Mouse (Mus musculus) liver (tissue): ENCODE data around the gene Sema4f.
A peak's percentile ranks its signal among the peaks of the same experiment; 100 is the strongest.

Experiments
- DNase-seq: peaks from one replicate; pipeline ENCODE4 v3.0.0-alpha.2; 2020; ENCODE audit warnings: mixed read lengths

Sema4f gene

GRCm38 (mm10) chr6:82913336-82914247 lies 26.0 kb downstream of the Sema4f start:
- DNase-seq: no peak

- no peak for DNase-seq
These were observed 28.3 kb downstream of the Sema4f start for GRCm38 (mm10) chr6:82911303-82911702.

GRCm38 (mm10) chr6:82909136-82909855 lies 30.3 kb downstream of the Sema4f start:
- peak; percentile 25 for DNase-seq

- no peak for DNase-seq
These were observed 31.5 kb downstream of the Sema4f start for GRCm38 (mm10) chr6:82908034-82908433.

- no peak for DNase-seq
These were observed 32.6 kb downstream of the Sema4f start for GRCm38 (mm10) chr6:82906985-82907384.

- no peak for DNase-seq
These were observed 37.0 kb downstream of the Sema4f start for GRCm38 (mm10) chr6:82902559-82902958.

GRCm38 (mm10) chr6:82898745-82899144 lies 40.8 kb downstream of the Sema4f start:
- no peak for DNase-seq

- DNase-seq: no peak
These were observed 41.3 kb downstream of the Sema4f start for GRCm38 (mm10) chr6:82898227-82898626.

- no peak for DNase-seq
These were observed 42.3 kb downstream of the Sema4f start for GRCm38 (mm10) chr6:82897311-82897710.

- no peak for DNase-seq
These were observed 46.2 kb downstream of the Sema4f start for GRCm38 (mm10) chr6:82893415-82893814.

GRCm38 (mm10) chr6:82892540-82892939 lies 47.0 kb downstream of the Sema4f start:
- peak; percentile 27 for DNase-seq

- DNase-seq: no peak
These were observed 48.1 kb downstream of the Sema4f start for GRCm38 (mm10) chr6:82891488-82891887.

GRCm38 (mm10) chr6:82886330-82886729 lies 53.2 kb downstream of the Sema4f start:
- no peak for DNase-seq

GRCm38 (mm10) chr6:82885909-82886308 lies 53.7 kb downstream of the Sema4f start:
- DNase-seq: no peak

- no peak for DNase-seq
These were observed 54.1 kb downstream of the Sema4f start for GRCm38 (mm10) chr6:82885441-82885840.

GRCm38 (mm10) chr6:82884570-82884969 lies 55.0 kb downstream of the Sema4f start:
- no peak for DNase-seq

- DNase-seq: peak; percentile 63
These were observed 58.0 kb downstream of the Sema4f start for GRCm38 (mm10) chr6:82881485-82882096.

GRCm38 (mm10) chr6:82880807-82881206 lies 58.8 kb downstream of the Sema4f start:
- peak; percentile 25 for DNase-seq

GRCm38 (mm10) chr6:82879463-82880089 lies 60.0 kb downstream of the Sema4f start:
- no peak for DNase-seq

GRCm38 (mm10) chr6:82875509-82875935 lies 64.0 kb downstream of the Sema4f start:
- DNase-seq: no peak

- no peak for DNase-seq
These were observed 67.2 kb downstream of the Sema4f start for GRCm38 (mm10) chr6:82872332-82872707.

GRCm38 (mm10) chr6:82871632-82872331 lies 67.8 kb downstream of the Sema4f start:
- DNase-seq: no peak
